Mouse (Mus musculus): ENCODE results near the gene Eml5. TPM values are rescaled to one million over a fixed set of nuclear protein-coding genes. Genes with fewer than 3 reads are reported as not detected.

The Eml5 gene
- total RNA-seq, 4 experiments from 2014 or later, result 61.4 to 70.2 (median 66.7) TPM

DNA sequence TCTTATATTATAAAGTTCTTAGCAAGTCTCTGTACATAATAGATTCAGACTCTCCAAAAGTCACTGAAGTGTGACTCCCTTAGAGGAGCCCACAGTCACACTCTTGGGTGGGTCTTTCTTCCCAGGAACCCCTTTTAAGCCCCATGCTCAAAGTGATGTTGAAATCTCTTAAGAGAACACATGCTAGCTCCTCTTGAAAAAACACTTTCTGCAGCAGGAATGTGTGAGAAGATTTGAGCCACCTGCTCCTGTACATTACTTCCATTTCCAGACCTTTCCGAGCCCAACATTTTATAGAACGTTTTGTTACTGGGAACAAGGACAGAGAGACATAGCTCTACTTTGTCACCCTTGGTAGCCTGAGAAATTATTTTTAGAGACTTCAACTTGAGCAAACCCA lies 66.4 kb downstream of the Eml5 start:
- no peak for DNase-seq (ENCODE audit: low spot score in 2 of 2)

DNA sequence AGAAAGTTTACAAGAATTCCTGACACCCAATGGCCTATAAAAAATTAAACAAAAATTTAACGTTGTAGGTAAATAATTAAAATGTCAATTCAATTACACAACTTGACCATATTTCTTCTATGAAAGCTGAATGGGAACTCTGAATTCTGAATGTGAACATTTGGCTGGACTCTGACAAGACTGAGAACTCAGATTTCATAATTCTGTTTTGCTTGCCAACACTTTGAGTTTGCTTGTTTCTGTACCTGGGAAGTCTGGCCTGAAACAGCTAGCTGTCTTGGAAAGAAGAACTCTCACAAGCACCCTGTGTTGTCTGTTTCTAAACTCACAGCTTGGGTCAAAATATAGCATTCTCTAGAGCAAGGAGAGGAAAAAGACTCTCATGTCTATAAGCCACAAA lies 67.4 kb downstream of the Eml5 start:
- no peak for DNase-seq (ENCODE audit: low spot score in 2 of 2)

DNA sequence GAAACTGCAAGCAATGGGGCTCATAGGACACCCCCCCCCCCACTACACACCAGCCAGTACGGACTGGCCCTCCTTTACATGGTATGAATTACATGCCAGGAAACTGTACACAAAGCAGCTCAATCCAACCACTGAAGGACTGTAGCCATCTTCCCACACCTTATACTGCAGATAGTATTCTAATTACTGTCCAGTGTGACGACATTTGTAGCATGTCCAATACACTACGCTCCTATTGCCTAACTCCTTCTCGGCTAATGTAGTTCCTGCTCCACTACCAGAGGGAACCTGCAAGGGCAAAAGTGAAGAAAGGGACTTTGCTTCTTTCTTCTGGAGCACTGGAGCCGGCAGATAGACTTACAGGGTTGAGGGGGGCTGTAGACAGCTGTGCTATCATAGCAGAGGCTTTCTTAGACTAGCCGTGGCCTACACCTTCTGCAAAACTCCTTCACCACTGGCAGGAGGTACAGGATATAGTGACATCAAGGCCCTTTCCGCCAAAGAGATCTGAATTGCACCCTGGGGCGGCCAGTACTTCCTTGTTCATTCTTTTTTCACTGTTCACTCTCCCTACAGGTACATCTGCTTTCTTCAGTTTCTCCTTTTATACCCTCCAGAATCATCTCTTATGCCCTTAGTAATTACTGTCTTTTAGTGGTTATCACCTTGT lies 68.2 kb downstream of the Eml5 start:
- DNase-seq (ENCODE audit: low spot score in 2 of 2), result no peak

DNA sequence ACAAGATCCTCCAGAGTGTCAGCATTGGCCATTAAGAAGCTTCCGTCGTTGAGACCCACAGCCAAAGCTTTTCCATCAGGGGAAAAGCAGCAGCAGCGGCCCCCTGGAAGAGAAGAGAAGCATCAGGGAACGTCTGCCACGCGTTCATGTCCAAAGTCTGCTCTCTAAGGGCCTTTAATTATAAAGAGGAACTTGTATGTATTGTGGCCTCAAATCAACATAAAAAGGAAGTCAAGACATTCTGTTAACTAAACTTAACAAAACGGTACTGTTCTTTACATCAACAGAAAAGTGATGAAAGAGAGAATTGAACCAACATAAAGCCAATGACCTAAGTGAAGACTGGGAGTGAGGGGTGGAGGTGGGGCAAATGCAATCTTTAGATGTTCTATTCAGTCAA lies 70.2 kb downstream of the Eml5 start:
- DNase-seq (ENCODE audit: low spot score in 2 of 2), result no peak

DNA sequence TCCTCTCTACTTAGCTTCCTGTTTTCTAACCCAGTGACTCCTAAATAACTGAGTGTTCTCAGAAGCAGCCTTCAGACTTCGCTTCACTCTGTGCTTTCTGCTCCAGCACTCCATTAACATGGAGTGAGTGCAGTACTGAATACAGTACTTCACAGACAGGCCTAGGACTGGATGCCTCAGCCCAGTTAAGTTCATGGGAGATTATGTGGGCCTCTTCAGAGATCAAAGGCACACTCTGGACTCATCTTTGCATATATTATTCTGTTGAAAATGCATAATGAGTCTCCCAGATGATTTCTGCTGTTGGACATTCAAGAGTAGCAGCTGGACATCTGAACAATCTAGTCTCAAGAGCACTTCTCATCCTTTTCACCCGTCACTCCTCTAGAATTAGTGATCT lies 80.5 kb downstream of the Eml5 start:
- no peak for DNase-seq (ENCODE audit: low spot score in 2 of 2)

DNA sequence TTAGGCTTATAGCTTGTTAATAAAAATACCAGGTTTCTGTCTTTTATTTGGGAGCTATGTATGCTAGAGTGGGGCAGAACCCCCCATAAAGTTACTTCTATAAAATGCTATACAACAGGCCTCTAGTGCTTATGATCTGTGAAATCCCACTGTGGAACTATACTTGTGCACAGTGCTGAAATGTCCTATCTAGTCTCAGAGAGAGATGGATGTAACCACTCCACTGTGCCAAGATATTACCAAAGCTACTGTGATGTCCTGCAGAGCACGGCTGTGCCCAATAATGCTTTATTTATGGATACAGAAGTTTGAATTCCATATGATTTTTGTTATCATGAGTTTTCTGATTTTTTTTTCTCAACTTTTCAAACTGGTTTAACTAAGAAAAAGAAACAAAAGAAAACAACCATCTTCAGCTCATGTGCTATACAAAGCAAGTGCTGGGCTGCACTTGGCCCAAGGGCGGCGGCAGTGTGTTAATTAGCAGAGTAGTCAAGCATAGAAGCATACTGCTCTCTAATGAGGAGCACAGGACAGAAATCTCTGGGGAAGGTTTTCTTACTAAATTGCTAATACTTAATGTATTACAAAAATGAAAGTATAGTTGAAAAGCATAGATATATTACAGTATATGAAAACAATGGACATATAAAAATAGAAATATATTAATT lies 97.1 kb downstream of the Eml5 start:
- DNase-seq (ENCODE audit: low spot score in 2 of 2), result no peak

DNA sequence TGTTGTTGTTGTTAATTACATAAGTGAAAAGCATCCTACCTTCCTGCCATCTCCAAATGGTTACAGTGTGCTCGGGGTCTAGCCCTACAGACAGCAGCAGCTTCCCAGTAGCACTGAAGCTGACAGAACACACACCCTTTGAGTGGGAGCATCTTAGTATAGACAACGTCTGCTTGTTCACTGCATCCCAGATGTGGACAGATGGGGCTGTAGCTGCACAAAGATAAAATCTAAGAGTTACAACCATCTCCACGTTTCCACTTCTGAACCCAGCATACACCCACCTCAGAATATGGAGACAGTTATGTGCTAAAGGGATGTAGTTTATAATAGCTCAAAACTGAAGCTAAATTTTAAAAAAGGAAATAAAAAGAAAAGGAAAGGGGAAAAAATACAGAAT lies 99.0 kb downstream of the Eml5 start:
- DNase-seq (ENCODE audit: low spot score in 2 of 2), result no peak

DNA sequence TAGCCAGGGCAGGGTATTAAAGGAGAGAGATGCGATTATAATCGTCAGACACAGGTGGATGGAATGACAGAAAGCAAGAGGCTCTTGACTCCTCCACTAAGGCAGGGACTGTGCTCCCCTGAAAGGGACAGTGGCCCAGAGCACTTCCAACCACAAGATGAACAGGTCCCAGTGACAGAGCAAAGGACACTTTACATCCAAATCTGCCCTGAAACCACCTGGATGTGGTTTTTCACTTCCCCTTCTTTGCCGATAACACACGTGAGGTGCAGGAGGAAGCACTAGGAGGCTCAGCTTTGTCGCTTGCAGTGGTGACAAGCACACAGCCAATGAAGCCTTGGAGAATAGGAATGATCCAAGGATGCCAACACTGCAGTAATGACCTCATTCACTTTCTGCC lies 101.0 kb downstream of the Eml5 start:
- DNase-seq (ENCODE audit: low spot score in 2 of 2), result no peak

DNA sequence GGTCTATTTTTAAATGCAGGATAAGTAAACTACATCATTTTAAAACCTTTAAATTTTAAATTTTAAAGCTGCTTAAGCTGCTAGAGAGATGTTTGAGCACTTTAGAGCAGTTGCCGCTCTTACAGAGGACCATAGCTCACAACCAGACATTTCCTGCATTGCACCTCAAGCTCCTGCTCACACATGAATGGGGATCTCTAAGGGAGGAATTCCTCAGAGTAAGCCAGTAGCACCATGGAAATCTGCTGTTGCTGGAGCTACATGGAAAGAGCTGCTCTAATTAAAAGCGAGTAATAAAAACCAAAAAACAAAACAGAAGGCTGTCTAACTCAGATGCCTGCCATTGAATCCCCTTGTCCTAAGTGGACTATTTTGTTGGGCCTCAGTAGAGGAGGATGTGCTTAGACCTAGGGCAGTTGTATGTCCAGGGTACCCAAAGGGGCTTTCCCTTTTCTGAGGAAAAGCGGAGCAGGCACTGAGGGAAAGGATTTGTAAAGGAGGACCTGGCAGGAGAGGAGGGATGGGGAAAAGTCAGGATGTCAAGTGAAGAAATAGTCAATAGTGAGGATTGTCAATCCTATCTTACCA lies 105.5 kb downstream of the Eml5 start:
- no peak for DNase-seq (ENCODE audit: low spot score in 2 of 2)

DNA sequence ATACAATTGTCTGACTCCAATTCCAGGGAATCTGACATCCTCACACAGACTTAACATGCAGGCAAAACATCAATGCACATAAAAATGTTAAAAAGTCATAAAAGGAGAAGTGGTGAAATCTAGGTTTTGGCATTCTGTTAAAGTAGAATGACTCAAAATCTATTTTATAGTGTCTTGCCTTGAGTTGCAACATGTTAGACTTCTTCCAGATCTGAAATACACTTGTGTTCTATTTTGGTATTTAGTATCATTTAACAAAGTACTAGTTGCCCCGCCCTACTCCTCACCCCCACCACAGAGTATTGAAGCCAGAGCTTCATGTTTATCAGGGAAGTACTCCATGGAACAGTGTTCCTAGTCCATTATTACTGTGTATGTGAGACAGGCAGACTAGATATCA lies 117.0 kb downstream of the Eml5 start:
- DNase-seq (ENCODE audit: low spot score in 2 of 2), result no peak

DNA sequence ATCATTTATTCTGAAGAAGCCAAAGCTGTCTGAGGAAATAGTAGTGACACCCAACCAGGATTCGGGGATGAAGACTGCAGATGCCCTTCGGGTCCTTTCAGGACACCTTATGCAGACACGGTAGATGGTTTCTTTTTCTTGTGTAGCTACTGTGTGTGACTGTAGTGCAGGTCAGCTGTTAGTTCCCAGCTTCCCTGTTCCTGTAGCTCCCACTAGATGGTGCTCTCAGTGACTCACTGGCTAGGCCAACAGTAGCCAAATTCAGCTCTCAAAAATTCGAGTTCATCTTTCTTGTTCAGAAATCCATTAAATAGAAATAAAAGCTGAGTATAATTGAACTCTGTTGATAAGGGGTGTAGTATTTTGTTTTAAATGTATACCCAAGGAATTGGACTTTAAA lies 122.1 kb downstream of the Eml5 start:
- no peak for DNase-seq (ENCODE audit: low spot score in 2 of 2)

DNA sequence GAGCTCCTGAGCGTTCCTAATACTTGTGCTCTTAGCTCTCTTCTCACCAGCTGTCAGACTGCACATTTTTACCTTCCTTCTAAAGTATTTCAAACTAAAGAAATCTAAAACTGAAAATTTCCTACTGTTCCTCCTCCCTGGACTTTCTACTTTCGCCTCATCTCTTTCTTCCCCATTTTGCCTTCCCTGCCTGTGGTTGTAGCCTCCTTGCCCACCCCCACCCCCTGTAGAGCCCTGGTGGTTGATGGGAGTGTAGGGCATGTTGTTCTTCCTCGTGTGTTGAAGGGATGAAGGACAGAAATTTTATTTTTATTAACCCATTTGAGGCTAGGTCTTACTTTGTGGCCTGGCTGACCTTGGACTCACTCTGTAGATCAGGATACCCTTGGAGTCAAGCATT lies 123.8 kb downstream of the Eml5 start:
- DNase-seq (ENCODE audit: low spot score in 2 of 2), result no peak

DNA sequence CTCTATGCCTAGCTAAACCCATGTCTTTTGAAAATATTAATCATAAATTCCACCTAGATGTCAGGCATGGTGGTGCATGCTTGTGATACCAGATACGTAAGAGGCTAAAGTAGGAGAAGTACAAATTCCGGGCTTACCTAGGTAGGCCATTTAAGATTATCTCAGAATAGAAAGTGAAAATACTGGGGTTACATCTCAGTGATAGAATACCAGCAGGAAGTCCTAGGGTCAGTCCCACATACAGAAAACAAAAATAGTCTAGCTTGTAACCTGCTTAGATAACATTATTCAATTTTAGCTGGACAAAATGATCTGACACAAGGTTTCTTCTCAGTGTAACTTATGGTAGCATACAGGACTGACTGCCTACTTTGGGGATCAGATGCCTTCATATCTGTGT lies 135.0 kb downstream of the Eml5 start:
- no peak for DNase-seq (ENCODE audit: low spot score in 2 of 2)

DNA sequence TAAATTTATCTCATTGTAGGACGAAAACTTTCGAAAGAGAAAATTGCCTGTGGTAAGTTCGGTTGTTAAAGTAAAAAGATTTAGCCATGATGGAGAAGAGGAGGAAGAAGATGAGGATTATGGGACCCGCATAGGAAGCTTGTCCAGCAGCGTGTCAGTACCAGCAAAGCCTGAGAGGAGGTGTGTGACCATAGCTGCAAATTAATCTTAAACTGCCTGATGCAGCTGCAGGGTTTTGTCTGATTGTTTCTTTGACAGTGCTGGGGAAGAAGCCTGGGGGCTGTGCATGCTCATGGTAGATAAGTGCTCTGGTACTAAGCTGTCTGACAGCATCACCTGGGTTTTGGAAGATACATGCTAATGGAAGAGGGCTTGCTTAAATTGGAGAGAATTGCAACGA lies 141.6 kb downstream of the Eml5 start:
- no peak for DNase-seq (ENCODE audit: low spot score in 2 of 2)

DNA sequence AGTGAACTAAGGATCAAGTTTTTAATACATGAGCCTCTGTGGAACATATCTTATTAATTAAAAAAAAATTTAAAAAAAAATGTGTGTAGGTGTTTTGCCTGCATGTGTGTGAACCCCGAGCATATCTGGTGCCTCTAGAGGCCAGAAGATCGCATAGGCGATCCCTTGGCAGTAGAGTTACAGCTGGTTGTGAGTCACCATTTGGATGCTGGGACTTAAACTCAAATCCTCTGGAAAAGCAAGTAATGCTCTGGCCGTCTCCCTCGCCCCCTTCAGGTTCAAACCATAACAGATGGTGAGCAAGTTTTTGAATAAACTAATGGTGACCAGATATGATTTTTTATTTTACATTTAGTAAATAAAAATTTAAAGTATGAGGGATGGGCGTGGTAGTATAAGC lies 143.6 kb downstream of the Eml5 start:
- no peak for DNase-seq (ENCODE audit: low spot score in 2 of 2)

DNA sequence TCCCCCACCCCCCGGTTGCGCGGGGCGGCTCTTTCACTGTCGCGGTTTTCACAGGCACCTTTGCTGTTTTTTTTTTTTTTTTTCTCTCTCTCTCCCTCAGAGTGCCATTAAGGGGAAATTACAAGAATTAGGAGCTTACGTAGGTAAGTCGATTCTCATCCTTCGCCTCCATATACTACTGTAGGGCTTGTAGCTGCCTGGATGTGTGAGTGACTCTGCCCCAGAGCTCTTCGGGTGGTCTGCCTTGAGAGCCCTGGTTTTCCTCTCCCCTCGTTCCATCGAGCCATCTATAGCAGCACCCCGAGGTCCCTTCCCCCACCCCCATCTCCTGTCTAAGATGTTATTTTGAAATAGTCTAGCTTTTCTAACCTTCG lies 153.9 kb downstream of the Eml5 start:
- DNase-seq (ENCODE audit: low spot score in 2 of 2), result no peak

DNA sequence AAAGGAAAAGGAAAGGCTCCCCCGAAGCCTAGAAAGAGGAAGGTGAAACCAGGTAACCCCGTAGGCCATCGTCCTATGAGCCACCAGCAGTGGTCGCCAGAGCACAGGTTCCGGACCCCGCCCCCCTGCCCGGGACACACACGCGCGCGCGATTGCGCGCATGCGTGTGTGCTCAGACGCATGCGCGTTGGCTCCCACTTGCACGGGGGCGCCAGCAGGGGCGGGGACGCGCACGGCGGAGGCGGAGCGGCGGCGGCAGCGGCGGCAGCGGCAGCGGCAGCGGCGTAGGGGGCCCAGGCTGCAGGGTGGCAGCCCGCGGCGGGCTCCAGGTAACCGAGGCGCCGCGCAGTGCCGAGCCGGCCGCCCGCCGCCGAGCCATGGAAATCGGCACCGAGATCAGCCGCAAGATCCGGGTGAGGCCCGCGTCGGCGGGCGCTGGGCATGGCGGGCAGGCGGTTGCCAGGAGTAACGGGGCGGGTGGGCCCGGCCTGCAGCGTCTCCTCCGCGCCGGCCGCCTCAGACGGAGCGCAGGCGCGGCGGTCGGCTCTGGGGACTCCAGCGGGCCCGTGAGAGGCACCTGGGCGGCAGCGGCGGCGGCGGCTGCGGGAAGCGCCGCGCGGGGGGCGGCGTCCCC lies 154.4 kb downstream of the Eml5 start, which contains the start of gene Zc3h14:
Zc3h14 (plus strand) TSS at position 219 of the 634 bp plus-strand sequence.
- peak; percentile 81 to 88 for DNase-seq (ENCODE audit: low spot score in 2 of 2)

DNA sequence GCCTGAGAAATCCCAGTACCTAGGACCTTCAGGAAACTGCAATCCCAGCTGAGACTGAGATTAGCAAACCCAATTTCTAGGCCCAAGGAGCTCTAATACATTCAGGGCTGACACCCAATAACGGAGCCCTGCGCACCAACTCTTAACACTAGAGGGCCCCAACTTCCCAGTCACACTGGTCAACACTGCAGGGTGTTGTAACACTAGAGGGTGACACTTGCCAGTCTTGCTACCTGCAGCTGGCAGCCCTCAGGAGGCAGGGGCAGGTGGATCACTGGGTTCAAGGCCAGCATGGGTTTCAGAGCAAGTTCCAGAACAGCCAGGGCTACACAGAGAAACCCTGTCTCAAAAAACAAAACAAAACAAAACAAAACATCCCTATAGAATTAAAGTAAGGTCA lies 155.2 kb downstream of the Eml5 start:
- peak in 1 of 2 experiments; percentile 33 for DNase-seq (ENCODE audit: low spot score in 2 of 2)

DNA sequence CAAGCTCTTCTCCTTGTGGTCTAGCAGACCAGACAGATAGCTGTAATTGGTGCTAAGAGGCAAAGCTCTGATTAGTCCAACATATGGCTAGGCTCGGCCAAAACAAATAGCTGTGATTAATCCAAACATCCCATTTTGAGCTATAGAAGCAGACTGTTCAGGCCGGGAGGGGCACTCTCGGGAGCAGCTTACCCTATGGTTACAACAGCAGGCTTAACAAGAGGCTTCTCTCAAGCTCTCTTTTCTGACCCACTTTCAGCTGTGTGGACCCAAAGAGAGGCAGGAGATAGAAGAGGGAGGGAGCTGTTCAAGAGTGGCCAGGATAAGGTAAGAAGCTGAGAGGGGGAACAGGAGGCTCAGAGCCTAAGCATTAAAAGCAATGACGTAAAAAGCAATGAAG lies 155.7 kb downstream of the Eml5 start:
- DNase-seq (ENCODE audit: low spot score in 2 of 2), result no peak

DNA sequence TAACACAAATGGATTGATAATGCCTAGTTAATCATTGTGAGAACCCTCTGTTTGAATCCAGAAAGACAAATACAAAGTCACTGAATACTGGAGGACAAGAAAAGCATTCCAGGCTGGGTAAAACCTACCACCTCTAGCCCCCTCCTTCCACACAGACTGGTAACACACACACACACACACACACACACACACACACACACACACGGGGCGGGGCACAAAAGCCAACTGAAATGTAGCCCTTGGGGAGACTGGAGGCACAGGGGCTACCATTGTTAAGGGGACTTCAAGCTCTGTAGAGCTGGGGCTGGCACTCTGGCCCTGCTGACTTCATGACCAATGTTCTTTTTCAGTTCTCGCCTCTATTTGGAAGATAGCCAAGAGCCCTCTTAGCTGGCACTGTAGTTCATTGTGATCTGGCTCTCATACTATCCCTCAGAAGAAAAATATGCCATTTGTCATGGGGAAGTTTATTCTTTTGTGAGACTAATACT lies 160.2 kb downstream of the Eml5 start:
- DNase-seq (ENCODE audit: low spot score in 2 of 2), result no peak

DNA sequence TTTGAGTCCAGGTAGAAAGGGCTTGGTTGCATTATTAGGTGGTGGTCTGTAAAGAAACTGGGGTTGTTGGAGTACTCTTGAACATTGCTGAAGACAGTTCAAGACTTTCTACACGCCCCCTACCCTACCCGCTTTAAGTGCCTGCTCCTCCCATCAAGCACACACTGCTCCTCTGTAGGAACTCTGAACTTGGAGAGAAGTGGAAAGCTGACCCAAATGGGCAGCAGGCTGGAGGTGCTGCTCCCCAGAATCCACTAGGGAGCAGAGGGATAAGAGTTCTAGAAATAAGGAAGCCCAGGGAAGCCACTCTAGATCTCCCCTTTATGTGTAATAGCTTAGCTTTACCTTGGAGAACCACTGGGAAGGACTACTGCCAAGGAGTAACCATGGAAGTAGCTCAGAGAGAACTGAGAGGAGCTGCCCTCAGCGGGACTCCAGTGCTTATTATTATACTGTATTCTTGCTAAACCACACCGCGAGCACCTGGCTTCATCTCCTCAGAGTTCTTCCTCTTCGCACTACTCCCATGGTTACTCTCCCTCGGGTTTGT lies 163.4 kb downstream of the Eml5 start:
- no peak for DNase-seq (ENCODE audit: low spot score in 2 of 2)
